Mouse (Mus musculus) megakaryocyte, embryonic 14.5 days (primary cell): ENCODE measurements around the gene Ftsj3.

ENCODE experiments used
- FLI1 ChIP-seq: IDR thresholded peaks from 2 replicates; pipeline ENCODE4 v1.6.1; 2012; ENCODE audit warnings: low read length, inconsistent platforms, mixed read lengths
- GATA1 ChIP-seq: IDR thresholded peaks from 3 replicates; pipeline ENCODE4 v1.6.1; 2012; ENCODE audit warnings: mixed read lengths, low read length, inconsistent platforms, borderline replicate concordance

DNA sequence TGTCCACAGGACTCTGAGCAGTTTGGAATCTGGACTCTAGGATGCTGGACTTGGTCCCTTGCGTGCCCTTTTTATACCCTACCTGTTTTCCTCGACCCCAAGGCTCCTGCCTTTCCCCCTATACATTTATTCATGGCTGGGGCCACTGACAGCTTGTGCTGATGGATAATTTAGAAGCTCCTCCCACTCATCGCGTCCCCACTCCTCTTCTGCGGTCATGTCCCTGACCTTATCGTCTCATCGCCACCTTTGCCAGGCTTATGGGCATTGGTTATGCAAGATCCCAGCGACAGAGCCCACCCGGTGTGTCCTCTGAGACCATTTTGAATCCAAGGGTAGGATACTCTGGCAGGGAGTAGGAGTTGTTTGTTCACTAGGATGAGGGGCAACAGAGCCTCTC is 45.9 kb upstream of the Ftsj3 start, which contains the start of gene Gh:
- no peak for TF ChIP-seq GATA1
- TF ChIP-seq FLI1: no peak
